Mouse (Mus musculus): ENCODE measurements around the gene Sh3rf1. TPM values are rescaled to one million over a fixed set of nuclear protein-coding genes. Genes with fewer than 3 reads are reported as not detected.

The Sh3rf1 gene
- polyA plus RNA-seq, 1 experiment from 2014 or later: 6.4 TPM

DNA sequence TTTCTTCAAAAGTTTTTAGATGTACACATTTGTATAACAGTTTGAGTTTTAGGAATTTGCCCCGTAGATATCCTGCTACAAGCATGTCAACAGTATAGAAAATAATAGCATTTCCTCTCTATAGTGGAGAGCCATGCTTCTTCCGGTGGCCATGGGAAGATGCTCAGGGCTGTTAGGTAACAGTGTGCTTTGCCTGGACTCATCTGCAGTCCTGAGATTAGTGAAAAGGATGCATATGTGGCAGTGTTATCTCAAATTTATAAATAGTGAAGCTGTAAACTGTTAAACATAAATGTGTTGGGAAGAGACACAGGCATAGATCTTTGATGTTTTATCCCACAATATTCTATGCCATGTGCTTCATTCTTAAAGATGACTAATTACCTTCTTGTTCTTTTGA lies 120.8 kb downstream of the Sh3rf1 start:
- Histone ChIP-seq H3K27ac (ENCODE audit: low read depth, low read length) (no peak overlapping the region), H3K27me3 (ENCODE audit: control insufficient read depth, insufficient read depth, low read length) (no peaks in the 10 kb centered on the region; the same call in 1 of the 2 replicates), H3K4me2 (no peak overlapping the region), H3K4me3 (ENCODE audit: low read depth, low read length) (no peak overlapping the region), H3K9me3 (replicated peaks; ENCODE audit: control insufficient read depth, low read length) (no peaks in the 10 kb centered on the region), H3K9ac (ENCODE audit: low read depth, low read length) (no peak overlapping the region), H3K4me1 (ENCODE audit: control insufficient read depth, insufficient read depth, low read length) (peaks cover 19% of the 10 kb centered on the region), H3K36me3 (ENCODE audit: control insufficient read depth, insufficient read depth, low read length) (no peaks in the 10 kb centered on the region)
- no peak for ATAC-seq (replicated peaks; ENCODE audit: insufficient number of reproducible peaks, low FRiP score, low TSS enrichment)
- WGBS (ENCODE audit: insufficient replicate concordance): 80% methylated on average over 2 of the region's 2 CpGs

DNA sequence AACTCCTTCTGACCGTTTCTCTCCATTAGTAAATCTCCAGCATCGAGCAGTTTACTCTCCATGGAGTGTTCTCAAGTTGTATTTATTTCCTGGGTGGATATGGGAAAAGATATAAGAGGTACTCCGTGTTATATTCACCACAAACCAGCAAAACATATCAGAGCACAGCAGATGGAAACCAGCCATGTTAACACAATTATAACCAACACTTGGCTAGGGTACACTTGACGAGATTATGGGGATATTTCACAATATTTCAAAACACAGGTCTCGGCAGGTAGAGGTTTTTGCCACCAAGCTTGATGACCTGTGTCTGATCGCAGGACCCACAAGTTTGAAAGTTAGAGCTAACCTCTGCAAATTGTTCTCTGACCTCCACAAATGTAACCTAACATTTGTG lies 123.3 kb downstream of the Sh3rf1 start:
- Histone ChIP-seq H3K27ac (ENCODE audit: low read depth, low read length) (no peak overlapping the region), H3K4me1 (ENCODE audit: control insufficient read depth, insufficient read depth, low read length) (peaks cover 13% of the 10 kb centered on the region), H3K4me2 (no peak overlapping the region), H3K9me3 (replicated peaks; ENCODE audit: control insufficient read depth, low read length) (no peaks in the 10 kb centered on the region), H3K9ac (ENCODE audit: low read depth, low read length) (no peak overlapping the region), H3K36me3 (ENCODE audit: control insufficient read depth, insufficient read depth, low read length) (no peaks in the 10 kb centered on the region), H3K27me3 (ENCODE audit: control insufficient read depth, insufficient read depth, low read length) (no peaks in the 10 kb centered on the region; the same call in 1 of the 2 replicates), H3K4me3 (ENCODE audit: low read depth, low read length) (no peak overlapping the region)
- 82% methylated on average over 6 of the region's 6 CpGs for WGBS (ENCODE audit: insufficient replicate concordance)
- ATAC-seq (replicated peaks; ENCODE audit: insufficient number of reproducible peaks, low FRiP score, low TSS enrichment): no peak

DNA sequence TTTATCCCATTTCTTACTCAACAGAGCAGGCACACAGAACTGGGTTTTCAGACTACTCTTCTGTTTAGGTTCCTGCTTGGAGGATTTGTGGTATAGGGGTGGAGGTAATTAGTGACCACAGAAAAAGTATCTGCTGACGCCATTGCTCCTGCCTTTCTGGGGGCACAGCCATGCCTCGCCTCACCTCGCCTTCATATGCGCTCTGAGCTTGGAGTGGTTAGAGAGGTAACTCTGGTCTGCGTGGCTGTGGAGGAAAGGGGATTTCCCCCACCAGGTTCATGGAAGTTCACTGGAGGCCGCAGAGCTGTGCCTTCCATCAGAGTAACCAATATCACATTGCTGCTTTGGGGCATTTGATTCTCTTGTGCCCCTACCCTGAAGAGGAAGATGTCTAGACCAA lies 123.9 kb downstream of the Sh3rf1 start:
- no peak for ATAC-seq (replicated peaks; ENCODE audit: insufficient number of reproducible peaks, low FRiP score, low TSS enrichment)
- no peak overlapping the region for H3K27ac ChIP-seq (ENCODE audit: low read depth, low read length)

DNA sequence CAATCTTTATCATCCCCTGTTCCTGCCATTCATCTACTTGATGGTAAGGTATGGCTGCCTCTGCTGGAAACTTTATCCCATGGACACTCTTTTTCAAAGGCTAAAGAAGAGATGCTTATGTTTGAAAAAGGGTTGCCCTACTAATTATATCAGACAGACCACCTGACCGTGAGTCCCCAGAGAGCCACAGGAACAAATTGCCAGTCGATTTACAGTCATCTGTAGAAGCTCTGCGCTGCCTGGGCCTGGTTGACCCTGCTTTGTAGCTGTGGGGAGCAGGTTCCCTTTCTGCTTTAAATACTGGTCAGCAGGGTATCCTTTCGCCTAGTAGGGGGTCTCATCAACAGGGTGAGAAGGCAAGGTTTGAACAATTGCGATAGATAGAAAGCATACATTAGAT lies 124.4 kb downstream of the Sh3rf1 start:
- ATAC-seq (replicated peaks; ENCODE audit: insufficient number of reproducible peaks, low FRiP score, low TSS enrichment): no peak
- peaks cover 10% of the 10 kb centered on the region for H3K4me1 ChIP-seq (ENCODE audit: control insufficient read depth, insufficient read depth, low read length)
- no peaks in the 10 kb centered on the region for H3K9me3 ChIP-seq (replicated peaks; ENCODE audit: control insufficient read depth, low read length)
- no peaks in the 10 kb centered on the region; the same call in 1 of the 2 replicates for H3K27me3 ChIP-seq (ENCODE audit: control insufficient read depth, insufficient read depth, low read length)
- no peak overlapping the region for H3K4me2 ChIP-seq
- H3K27ac ChIP-seq (ENCODE audit: low read depth, low read length): no peak overlapping the region
- H3K36me3 ChIP-seq (ENCODE audit: control insufficient read depth, insufficient read depth, low read length): no peaks in the 10 kb centered on the region
- no peak overlapping the region for H3K9ac ChIP-seq (ENCODE audit: low read depth, low read length)
- WGBS (ENCODE audit: insufficient replicate concordance): 55% methylated on average over 5 of the region's 5 CpGs
- H3K4me3 ChIP-seq (ENCODE audit: low read depth, low read length): no peak overlapping the region

More for the DNA sequence above, 123.9 kb downstream of the Sh3rf1 start:
- Histone ChIP-seq H3K36me3 (ENCODE audit: control insufficient read depth, insufficient read depth, low read length) (no peaks in the 10 kb centered on the region), H3K9me3 (replicated peaks; ENCODE audit: control insufficient read depth, low read length) (no peaks in the 10 kb centered on the region), H3K4me1 (ENCODE audit: control insufficient read depth, insufficient read depth, low read length) (peaks cover 11% of the 10 kb centered on the region), H3K27me3 (ENCODE audit: control insufficient read depth, insufficient read depth, low read length) (no peaks in the 10 kb centered on the region; the same call in 1 of the 2 replicates), H3K4me2 (no peak overlapping the region), H3K9ac (ENCODE audit: low read depth, low read length) (no peak overlapping the region), H3K4me3 (ENCODE audit: low read depth, low read length) (no peak overlapping the region)
- 81% methylated on average over 6 of the region's 6 CpGs for WGBS (ENCODE audit: insufficient replicate concordance)

DNA sequence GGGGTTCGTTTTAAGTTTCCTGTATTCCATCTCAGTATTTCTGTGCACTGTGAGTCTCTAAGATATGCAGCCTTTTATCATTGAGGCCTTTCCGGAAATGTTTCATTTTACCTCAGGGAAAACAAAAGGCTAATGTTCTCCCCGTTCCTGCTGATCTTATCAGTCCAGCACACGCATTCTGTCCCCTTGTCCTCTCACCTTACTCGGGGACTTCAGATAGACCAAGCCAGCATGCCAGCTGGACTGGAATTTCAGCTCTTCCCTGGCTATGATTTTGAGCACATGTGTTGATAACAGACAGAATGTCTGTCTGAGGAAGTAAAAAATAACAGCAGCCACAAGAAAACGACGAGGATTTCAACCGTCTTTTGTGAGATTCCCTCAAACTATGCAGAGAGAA lies 124.8 kb downstream of the Sh3rf1 start:
- Histone ChIP-seq H3K4me2 (no peak overlapping the region), H3K9ac (ENCODE audit: low read depth, low read length) (no peak overlapping the region)
- 17% methylated on average over 8 of the region's 8 CpGs for WGBS (ENCODE audit: insufficient replicate concordance)

DNA sequence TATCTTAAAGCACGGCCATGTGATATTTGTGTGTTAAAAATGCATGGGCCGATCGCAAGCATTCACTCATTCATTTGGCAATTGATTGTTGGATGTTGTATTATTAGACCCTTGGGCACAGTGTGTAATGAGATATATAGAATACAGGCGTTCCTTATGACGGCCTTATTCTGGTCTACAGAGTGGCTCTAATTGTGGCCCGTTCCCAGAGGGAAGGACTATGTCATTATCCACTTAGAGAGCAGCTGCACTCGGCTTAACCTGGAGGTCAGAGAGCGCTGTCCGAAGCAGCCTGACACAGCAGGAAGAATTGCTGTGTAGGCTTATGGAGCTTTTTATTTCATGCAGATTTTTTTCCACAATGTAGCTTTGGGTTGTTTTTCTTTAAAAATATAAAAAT lies 126.8 kb downstream of the Sh3rf1 start:
- Histone ChIP-seq H3K4me3 (ENCODE audit: low read depth, low read length) (no peak overlapping the region), H3K9ac (ENCODE audit: low read depth, low read length) (no peak overlapping the region), H3K27me3 (ENCODE audit: control insufficient read depth, insufficient read depth, low read length) (no peaks in the 10 kb centered on the region; the same call in 1 of the 2 replicates), H3K36me3 (ENCODE audit: control insufficient read depth, insufficient read depth, low read length) (no peaks in the 10 kb centered on the region), H3K9me3 (replicated peaks; ENCODE audit: control insufficient read depth, low read length) (no peaks in the 10 kb centered on the region), H3K27ac (ENCODE audit: low read depth, low read length) (no peak overlapping the region), H3K4me1 (ENCODE audit: control insufficient read depth, insufficient read depth, low read length) (peaks cover 10% of the 10 kb centered on the region), H3K4me2 (no peak overlapping the region)
- ATAC-seq (replicated peaks; ENCODE audit: insufficient number of reproducible peaks, low FRiP score, low TSS enrichment): no peak
- 68% methylated on average over 9 of the region's 9 CpGs for WGBS (ENCODE audit: insufficient replicate concordance)

More for the DNA sequence above, 124.8 kb downstream of the Sh3rf1 start:
- no peak for ATAC-seq (replicated peaks; ENCODE audit: insufficient number of reproducible peaks, low FRiP score, low TSS enrichment)
- no peaks in the 10 kb centered on the region; the same call in 1 of the 2 replicates for H3K27me3 ChIP-seq (ENCODE audit: control insufficient read depth, insufficient read depth, low read length)
- no peak overlapping the region for H3K4me3 ChIP-seq (ENCODE audit: low read depth, low read length)
- no peak overlapping the region for H3K27ac ChIP-seq (ENCODE audit: low read depth, low read length)
- H3K9me3 ChIP-seq (replicated peaks; ENCODE audit: control insufficient read depth, low read length): no peaks in the 10 kb centered on the region
- no peaks in the 10 kb centered on the region for H3K36me3 ChIP-seq (ENCODE audit: control insufficient read depth, insufficient read depth, low read length)
- H3K4me1 ChIP-seq (ENCODE audit: control insufficient read depth, insufficient read depth, low read length): peaks cover 10% of the 10 kb centered on the region

DNA sequence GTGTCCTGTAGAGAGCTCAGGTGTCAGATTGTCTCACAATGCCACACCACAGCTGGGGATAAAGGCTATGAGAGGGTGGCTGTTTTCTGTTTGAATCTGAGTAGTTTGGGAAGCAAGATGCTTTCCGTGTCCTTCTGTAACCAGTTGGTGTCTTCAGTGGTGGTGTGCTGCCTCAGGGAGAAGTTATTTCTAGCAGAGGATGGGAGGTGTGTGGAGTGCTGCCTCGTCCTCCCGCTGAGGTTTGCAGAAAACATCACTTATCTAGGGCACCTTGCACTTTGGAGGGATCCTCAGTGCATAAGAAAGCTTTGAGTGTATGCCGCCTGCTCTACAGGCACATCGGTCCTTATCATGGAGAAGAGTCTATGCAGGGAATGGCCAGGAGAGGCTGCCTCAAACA lies 128.0 kb downstream of the Sh3rf1 start:
- H3K9ac ChIP-seq (ENCODE audit: low read depth, low read length): no peak overlapping the region
- H3K4me1 ChIP-seq (ENCODE audit: control insufficient read depth, insufficient read depth, low read length): peaks cover 13% of the 10 kb centered on the region
- H3K36me3 ChIP-seq (ENCODE audit: control insufficient read depth, insufficient read depth, low read length): no peaks in the 10 kb centered on the region
- no peak for ATAC-seq (replicated peaks; ENCODE audit: insufficient number of reproducible peaks, low FRiP score, low TSS enrichment)
- no peaks in the 10 kb centered on the region; the same call in 1 of the 2 replicates for H3K27me3 ChIP-seq (ENCODE audit: control insufficient read depth, insufficient read depth, low read length)
- no peaks in the 10 kb centered on the region for H3K9me3 ChIP-seq (replicated peaks; ENCODE audit: control insufficient read depth, low read length)
- no peak overlapping the region for H3K4me3 ChIP-seq (ENCODE audit: low read depth, low read length)
- no peak overlapping the region for H3K4me2 ChIP-seq
- WGBS (ENCODE audit: insufficient replicate concordance): 51% methylated on average over 5 of the region's 5 CpGs
- no peak overlapping the region for H3K27ac ChIP-seq (ENCODE audit: low read depth, low read length)

DNA sequence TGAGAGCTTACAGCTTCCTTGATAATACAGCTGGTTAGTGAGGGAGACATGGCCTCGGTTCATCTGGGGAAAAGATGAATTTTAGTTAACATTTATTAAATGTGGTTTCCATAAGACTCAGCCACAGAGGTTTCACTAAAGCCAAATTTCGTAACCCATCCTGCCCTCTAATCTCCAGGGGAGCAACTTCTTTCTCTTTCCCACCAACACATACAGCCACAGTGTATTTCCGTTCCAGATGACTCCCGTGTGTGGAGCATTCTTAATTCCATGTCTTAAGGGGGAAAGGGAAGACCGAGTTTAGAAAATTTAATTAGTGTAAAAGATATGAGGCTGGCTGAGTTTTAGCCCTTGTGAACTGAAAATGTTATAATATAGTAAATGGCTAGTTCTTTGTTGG lies 131.8 kb downstream of the Sh3rf1 start:
- H3K9ac ChIP-seq (ENCODE audit: low read depth, low read length): no peak overlapping the region
- no peak overlapping the region for H3K4me3 ChIP-seq (ENCODE audit: low read depth, low read length)
- H3K27me3 ChIP-seq (ENCODE audit: control insufficient read depth, insufficient read depth, low read length): no peaks in the 10 kb centered on the region
- WGBS (ENCODE audit: insufficient replicate concordance): 69% methylated on average over 5 of the region's 5 CpGs
- no peaks in the 10 kb centered on the region for H3K9me3 ChIP-seq (replicated peaks; ENCODE audit: control insufficient read depth, low read length)
- no peaks in the 10 kb centered on the region for H3K36me3 ChIP-seq (ENCODE audit: control insufficient read depth, insufficient read depth, low read length)
- no peak for ATAC-seq (replicated peaks; ENCODE audit: insufficient number of reproducible peaks, low FRiP score, low TSS enrichment)
- no peak overlapping the region for H3K4me2 ChIP-seq
- H3K27ac ChIP-seq (ENCODE audit: low read depth, low read length): no peak overlapping the region
- H3K4me1 ChIP-seq (ENCODE audit: control insufficient read depth, insufficient read depth, low read length): peaks cover 17% of the 10 kb centered on the region

DNA sequence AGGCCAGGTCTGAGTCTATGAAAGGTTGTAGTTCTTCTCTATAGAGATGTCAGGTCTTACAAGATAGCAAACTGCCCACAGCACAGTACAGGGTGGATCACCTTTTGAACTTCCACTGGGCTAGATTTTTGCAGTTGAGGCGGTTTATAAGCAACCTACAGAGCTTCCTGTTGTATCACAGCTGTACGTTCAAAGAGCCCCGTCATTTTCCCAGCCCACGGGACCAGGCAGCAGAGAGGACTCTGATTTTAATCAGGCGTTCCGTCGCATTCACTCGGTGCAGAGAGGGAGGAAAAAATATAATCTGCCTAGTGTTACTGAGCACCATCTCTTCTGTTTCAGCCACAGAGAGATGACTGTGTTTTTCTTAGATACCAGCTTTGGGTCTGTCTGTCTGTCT lies 135.3 kb downstream of the Sh3rf1 start:
- no peak for ATAC-seq (replicated peaks; ENCODE audit: insufficient number of reproducible peaks, low FRiP score, low TSS enrichment)
- no peak overlapping the region for H3K27ac ChIP-seq (ENCODE audit: low read depth, low read length)
- no peaks in the 10 kb centered on the region for H3K9me3 ChIP-seq (replicated peaks; ENCODE audit: control insufficient read depth, low read length)
- H3K27me3 ChIP-seq (ENCODE audit: control insufficient read depth, insufficient read depth, low read length): no peaks in the 10 kb centered on the region
- no peak overlapping the region for H3K4me3 ChIP-seq (ENCODE audit: low read depth, low read length)
- H3K4me2 ChIP-seq: no peak overlapping the region
- H3K36me3 ChIP-seq (ENCODE audit: control insufficient read depth, insufficient read depth, low read length): no peaks in the 10 kb centered on the region
- H3K9ac ChIP-seq (ENCODE audit: low read depth, low read length): no peak overlapping the region
- 22% methylated on average over 8 of the region's 8 CpGs for WGBS (ENCODE audit: insufficient replicate concordance)
- peaks cover 17% of the 10 kb centered on the region for H3K4me1 ChIP-seq (ENCODE audit: control insufficient read depth, insufficient read depth, low read length)

Measured in heart, embryonic 11.5 days (tissue).